Mouse (Mus musculus) CD4-positive, CD25-positive, alpha-beta regulatory T cell, adult 4 months (primary cell): ENCODE measurements around the gene Gm28035. TPM values are rescaled to one million over a fixed set of nuclear protein-coding genes. Genes with fewer than 3 reads are reported as not detected.

Source experiments
- ATAC-seq: one replicate; pipeline ENCODE4 v1.8.0; 2017
- polyA plus RNA-seq, 2 experiments: library from polyadenylated mRNA; unstranded; fragments of 100-300 nt; shearing (Covaris generic); gene quantifications; one replicate each; pipeline ENCODE4 v1.2.1; 2017

Gene Gm28035
- under 1 TPM in 1 of 2 experiments, not detected in 1; 0.25 TPM for polyA plus RNA-seq

DNA sequence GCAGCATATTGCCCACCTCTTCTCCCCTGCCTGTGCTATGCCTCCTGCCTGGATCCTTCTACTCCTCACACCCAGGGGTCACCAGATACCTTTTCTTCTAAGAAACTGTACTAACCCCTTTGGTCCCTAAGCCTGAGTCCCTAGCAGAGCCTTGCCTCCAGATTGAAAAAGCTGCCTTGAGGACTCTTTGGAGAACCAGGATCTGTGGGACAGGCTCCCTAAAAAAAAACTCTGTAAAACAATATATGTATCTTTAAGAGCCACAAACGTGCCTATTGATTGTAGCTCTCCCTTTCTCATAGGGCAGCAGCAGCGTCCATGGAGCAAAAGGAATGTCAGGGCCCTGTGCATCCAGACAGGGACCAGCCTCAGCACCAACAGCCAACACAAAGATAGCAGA, at the start of gene Gm28035:
Gene Gm28035 (plus strand): TSS at position 301 of the 400 bp plus-strand sequence.
- no peak for ATAC-seq

DNA sequence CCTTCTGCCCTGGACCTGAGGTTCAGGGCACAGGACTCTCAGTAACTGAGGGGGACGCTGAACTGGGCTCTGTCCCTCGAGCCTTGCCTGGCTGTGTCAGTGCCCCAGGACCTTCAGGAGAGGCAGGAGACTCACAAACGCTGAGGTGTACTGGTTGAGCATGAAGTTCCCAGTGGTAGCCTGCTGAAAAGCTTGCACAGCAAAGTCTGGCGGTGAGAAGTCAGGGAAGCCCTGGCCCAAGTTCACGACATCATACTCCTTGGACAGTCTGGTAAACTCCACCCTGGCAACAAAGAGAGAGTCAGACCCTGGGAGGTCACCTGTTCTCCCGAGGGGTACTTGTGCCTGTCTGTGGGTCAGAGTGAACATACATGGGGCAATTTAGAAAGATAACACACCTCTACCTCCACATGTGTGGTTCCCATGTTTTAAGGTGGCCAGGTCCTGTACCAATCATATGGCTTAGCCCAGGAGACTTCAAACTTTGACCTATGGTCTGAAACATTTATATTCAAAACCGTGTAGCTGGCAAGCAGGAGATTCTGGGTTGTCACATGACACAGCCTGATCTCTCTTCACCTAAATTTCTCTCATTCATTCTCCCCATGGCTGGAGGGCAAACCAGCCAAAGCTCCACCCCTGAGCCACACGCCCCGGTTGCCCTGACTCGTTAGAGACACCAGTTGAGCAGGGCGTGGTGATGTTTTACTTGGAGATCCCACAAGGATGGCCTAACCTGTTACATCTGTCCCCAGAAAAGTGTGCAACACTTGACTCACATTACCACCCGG, 48.4 kb upstream of the Gm28035 start:
- no peak for ATAC-seq

DNA sequence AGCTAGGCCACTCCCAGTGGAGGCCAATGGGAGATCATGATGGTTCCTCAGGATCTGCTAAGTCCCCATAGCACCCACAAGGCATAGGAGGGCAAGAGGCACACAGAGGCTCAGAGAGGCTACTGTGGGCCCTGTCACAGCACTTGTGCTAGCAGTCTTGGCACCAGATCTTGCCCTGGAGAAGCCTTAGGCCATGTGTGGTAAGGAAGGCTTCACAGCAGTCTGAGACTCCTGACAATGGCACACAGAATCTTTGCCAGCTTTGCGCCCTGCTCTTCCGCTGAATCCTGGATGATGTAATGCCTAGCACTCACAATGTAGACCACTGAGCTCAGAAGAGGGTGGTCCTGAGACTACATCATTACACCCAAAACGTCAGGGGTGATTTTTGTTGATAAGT, 45.7 kb upstream of the Gm28035 start:
- ATAC-seq, result no peak

DNA sequence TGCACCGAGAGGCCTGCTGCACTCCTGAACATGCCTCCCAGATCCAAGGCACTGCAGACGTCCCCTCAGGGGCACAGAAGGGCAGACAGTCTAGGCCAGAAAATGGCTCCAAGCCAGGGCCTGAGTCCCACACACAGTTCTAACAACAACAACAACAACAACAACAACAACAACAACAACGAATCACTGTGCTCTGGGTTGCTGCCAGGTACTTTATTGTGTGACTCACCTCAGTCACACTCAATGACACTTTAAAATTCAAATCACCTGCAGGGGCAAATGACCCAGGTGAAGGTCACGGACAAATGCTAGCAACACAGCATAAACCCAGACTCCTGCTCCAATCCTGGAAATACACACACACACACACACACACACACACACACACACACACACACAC, 42.3 kb upstream of the Gm28035 start:
- no peak for ATAC-seq

DNA sequence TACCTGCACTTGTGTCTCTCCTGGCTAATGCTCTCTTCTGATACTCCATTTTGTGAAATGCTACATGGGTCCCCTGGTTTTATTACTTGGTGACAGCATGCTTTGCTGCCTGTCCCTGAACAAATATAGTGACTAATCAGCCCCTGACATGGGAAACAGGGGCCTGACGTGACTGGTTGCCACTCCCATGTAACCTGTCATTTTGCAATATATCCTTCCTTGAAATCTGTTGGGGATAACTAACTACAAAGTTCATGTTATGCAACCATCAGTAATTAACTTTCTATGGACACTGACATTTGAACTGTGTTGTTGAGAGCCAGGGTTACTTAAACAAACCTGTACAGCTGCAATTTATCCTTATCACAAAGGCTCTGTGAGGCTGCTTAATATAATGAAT, 40.4 kb upstream of the Gm28035 start:
- ATAC-seq, result no peak

DNA sequence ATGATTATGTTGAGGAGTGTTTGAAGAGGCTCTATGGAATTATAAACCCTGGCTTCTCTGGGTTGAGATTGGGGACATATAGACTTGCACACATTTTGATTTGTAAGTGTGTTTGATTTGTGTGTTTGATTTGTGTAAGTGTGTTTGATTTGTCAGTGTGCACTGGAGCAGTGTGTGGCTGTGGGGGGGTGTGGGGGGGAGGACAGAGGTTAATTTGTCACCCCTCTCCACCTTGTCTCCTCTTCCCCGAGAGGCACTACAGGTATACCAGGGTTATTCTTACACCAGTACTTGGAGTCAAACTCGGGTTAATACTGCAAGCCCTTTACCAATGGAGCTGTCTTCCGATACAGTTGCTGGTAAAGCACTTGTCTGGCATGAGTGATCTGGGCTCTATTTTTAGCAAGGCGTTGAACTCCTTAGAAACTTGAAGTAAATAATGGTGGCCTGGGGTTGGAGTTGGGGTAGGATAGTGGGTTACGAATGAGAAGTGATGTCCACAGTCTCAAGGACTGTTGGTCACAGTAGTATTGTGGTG, 39.9 kb upstream of the Gm28035 start:
- ATAC-seq, result no peak

DNA sequence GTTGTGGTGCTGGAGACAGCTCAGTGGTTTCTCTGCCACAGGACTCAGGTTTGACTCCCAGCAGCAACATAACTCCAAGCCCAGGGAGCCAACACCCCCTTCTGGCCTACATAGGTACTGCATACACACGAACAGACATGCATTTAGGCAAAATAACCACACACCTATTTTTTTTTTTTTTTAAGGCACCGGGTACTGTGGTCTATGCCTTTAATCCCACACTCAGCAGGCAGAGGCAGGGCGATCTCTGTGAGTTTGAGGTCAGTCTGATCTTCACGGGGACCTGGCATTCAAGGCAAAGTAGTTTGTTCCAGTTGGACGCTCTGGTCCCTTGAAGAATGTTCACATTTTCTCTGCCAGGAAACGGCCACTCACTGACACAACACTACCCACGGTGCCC, 36.9 kb upstream of the Gm28035 start:
- ATAC-seq, result no peak

DNA sequence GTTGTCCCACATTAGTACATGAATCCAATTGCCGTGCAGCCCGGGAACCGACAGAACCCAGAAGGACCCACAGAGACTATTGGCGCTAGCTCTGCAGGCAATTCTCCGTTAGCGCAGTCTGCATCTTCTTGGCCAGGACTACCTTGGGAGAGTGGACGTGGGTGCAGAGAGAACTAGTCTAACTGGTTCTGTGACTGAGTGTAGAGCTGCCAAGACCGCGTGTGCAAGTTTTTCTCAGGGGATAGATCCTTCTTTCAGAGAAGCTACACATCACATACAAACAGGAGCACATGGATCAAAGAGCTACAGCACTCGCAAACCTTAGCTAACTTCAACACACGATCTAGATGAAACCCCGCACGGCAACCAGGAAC, 35.1 kb upstream of the Gm28035 start:
- ATAC-seq, result peak; percentile 21

DNA sequence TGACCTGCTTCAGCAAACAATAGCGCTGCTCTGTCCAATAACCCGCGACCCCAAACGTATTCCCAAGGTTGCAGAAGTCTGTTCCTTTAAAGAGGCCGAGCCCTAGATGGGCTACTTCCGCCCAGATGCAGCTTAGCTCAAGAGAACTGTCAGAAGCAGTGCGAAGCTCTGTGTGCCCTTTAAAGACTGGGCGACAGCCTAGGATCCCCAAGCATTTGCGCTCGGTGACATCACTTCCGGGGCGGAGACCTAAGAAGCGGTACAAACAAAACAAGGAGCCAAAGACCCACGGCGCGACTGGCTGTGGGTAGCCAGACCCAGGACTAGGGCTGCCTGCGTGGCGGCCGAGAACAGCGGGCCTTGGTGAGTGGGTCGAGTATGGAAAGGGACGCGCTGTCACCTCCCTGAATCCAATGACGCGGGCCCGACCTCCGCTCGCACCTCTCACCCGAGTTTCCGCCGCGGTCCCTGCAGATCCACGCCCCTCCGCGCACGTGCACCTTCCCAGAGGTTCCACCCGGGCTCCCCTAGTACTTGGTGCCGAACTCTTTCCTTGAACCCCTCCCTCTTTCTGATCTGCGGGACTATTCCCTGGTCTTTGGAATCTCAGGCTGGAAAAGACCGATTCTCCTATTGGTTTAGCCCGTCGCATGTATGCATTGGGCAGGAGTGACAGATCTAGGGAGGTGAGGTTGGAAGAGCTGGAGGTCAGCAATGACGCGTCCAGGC, 34.6 kb upstream of the Gm28035 start, which contains the start of gene Kyat1:
Gene Kyat1 (minus strand): TSS at position 219 of the 729 bp plus-strand sequence.
- peak; percentile 99 for ATAC-seq

DNA sequence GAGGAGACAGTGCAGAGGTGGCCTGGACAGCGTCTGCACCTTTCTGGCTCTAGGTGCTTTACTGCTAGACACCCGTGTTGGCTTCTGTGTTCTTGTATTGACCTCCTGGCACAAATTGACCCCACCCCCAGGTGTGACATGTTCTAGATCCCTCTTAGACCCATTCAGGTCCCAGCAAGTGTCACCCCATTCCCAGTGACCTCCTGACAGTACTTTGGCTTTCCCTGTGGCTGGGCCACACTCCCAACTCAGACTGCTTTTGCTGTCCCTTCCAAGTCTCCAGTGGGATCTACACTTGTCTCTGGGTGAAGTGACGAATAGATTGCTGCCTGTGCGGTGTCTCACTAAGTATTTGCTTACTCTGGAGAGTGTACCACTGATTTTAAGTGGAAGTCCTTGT, 33.0 kb upstream of the Gm28035 start:
- no peak for ATAC-seq

DNA sequence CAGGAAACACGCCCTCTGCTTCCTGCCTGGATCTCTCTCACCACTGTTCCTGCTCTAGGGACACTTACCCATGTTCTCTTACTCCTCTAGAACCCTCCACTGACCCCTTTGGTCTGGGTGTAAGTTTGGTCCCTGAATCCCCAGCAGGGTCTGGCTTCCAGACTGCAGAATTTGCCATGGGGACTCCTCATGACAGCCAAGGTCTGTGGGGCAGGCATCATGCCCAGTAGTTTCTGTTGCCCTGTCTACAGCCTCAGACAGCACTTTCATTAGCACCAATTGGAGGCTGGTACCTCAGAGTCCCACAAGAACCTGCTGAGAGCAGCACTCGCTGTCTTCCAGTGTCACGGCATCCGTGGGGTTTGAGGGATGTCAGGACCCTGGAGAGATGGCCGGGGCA, 32.5 kb upstream of the Gm28035 start:
- ATAC-seq, result no peak

DNA sequence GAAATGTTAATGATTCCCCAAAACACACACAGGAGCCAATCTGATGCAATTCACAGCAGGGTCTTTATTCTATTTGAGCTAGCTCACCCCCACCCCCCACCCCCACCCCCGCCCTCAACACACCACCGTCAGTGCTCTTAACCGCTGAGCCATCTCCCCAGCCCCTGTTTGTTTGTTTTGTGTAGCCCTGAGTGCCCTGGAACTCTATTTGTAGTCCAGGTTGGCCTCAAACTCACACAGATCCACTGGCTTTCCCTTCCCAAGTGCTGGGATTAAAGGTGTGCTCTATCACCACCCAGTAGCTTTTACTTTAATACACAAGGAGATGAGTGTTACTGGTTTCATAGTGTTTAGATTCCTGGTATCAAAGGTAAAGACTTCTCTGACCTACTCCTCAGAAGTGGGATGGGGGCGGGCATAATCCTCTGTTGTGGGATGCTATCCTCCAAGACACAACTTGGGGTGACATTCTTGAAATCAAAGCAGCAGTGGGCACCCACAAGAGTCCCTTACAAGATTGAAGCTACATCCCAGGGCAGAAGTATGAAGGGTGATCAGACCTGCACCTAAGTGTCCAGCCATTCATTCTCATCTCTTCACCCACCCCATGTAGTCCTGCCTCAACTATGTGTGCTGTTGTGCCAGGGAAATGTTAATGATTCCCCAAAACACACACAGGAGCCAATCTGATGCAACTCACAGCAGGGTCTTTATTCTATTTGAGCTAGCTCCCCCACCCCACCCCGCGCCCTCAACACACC, 28.8 kb upstream of the Gm28035 start:
- no peak for ATAC-seq

DNA sequence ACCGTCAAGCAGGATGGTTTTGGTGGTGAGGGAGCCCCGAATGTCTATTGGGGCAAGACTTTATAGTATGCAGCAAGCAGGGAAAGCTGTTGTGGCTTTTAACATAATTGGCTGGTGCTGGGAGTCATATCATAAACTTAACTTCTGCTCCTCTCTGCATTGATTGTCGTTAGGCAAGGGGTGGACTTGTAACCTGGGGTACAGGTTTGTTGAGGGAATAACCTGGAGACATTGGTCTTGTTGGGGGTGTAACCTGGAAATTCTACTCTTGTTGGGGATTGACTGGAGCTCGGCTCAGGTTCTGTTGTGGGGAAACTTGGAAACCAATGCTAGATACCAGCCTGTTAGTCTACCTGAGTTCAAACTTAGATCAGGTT, 28.2 kb upstream of the Gm28035 start:
- ATAC-seq, result no peak

DNA sequence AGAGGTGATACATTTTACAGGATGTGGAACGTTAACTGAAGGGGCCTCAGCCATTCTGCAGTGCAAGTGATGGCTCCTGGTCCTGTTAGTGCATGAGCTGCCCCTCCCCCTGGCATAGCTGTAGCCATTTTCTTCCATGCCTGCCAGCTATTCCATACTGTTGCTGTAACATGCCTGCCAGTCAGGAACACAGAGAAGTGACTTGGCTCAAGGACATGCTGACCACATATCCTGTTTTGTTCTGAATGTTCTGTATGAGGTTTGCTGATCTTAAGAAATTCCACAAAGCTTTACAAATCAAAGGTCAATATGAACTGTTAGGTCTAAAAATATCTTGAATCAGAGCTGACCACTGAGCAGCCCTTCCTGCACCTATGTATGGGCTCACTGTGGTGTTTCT, 27.4 kb upstream of the Gm28035 start:
- ATAC-seq, result no peak

DNA sequence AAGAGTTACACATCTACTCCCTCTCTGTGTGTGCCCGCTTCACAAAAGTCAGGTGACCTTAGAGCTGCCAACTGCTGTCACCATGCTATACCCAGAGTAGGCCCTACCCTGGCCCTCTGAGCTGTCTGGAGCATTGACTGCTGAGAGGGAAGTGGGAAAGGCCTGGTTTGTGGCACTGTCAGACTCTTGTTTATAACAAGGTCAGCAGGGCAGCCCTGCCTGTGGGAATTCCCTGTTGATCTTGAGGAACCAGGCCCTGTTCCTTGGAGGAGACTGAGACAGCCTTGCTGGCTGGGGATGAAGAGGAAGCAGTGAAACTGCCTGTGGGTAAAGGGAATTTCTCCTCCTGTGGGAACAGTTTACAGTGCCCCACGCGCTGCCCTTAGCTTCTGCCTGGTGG, 25.6 kb upstream of the Gm28035 start:
- ATAC-seq, result no peak

DNA sequence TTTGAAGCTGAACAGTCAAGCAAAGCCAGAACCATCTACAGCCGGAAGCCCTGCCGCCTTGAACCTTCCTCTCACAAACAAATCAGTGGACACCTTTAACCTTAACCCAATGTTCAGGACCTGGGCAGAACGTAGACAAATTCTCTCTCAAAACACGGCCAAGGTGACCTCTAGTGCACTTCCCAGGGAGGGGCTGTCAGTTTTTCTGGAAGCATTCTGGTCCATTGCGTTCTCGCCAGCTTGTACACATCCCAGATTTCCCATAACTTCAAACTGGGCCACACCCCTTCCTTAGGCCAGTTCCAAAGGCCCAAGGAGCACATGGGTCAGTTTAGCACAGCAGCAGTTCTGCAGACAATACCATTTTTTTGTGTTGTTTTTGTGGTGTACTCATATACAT, 24.9 kb upstream of the Gm28035 start:
- ATAC-seq, result no peak

DNA sequence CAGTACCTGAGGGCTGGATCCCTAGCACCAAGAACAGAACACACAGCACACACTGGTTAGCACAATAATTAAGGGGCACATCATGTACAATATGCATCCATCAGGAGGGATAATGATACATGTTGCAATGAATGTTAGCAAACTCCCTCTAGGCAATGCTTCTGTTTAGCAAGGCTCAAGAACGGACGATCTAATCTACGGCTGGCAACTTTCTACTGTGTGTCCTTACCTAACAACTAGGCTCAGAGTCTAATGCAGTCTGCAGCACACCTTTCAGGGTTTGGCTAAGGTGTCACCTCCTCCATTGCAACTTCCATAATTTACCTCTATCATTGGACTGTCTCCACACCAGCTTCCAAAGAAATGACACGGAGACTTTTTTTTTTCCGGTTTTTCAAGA, 24.1 kb upstream of the Gm28035 start:
- ATAC-seq, result no peak

DNA sequence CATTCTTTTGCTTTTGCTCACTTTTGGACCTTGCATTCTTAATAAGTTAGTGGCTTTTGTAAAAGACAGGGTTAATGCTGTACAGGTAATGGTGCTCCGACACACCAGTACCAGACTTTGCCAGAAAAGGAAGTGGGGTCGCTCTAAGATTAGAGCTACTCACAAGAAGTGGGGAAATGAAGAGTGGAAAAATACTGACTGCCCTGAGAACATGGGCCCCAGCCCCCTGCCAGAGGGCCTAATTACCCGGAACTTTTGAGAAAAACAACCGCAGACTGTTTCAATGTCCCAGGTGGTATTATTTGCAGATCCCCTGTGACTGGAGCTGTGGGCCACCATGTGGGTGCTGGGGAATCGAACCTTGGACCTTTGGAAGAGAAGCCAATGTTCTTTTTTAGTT, 4.8 kb upstream of the Gm28035 start:
- ATAC-seq, result no peak

DNA sequence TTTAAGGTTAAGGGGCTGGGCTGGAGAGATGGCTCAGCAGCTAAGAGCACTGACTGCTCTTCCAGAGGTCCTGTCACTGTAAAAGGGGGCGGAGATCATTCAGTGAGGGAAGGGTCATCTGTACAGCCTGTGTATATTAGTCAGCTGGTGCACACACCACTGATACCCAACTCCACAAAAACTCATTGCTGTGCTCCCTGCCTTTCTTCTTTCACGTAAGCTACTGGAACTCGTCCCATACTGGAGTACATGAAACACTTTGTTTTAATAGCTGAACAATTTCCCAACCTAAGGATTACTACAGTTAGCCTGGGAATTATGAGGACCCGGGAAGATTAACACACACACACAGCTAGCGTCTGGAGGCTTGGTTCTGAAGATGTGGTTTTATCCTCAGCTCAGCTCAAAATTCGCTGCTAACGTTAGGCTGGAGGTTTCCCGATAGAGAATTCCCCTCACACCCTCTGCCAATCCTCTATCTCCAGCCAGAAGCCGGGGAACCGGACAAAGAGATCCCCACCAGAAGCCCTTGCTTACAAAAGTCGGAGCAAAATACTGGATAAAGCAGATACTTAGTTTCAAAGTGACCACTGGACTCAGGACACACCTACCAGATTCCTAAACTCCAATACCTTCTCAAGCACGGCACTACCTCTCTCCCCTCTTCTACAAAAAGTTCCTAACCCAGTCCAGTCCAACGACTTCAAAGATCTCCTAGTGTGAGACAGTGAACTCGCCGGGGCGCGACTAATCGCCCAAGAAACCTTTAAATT, 3.8 kb upstream of the Gm28035 start:
- no peak for ATAC-seq

DNA sequence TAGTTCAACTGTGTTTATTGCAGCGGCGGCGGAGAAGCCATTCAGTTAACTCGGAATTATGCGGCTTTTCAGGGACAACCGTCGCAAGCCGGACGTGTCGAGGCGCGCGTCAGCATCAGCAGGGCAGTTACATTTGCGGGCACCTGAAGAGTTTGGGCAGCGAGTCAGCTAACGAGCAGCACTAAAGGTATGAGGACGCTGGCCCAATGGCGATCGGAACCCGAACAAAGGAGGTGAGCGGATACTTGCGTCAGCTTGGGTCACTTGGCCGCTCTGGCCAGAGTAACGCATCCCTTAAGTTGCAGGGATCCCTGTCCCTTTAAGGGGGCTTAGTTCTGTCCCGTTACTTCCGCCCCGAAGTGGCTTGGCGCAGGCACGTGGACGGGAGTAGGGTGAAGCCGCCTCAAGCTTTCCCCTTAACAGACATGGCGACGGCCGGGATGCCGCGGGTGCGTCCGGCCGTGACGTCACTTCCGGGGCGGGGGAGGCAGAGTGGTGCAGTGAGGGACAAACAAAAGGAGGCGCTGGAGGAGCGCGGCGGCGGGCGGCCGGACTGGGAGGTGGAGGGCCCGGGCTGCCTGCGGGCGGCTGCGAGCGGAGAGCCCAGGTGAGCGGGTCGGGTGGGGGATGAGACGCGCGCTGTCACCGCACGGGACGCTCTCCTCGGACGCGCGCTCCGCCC, 3.0 kb upstream of the Gm28035 start, which contains the start of gene Lrrc8a:
Gene Lrrc8a (plus strand): TSS at position 517 of the 682 bp plus-strand sequence.
- peak; percentile 96 for ATAC-seq

DNA sequence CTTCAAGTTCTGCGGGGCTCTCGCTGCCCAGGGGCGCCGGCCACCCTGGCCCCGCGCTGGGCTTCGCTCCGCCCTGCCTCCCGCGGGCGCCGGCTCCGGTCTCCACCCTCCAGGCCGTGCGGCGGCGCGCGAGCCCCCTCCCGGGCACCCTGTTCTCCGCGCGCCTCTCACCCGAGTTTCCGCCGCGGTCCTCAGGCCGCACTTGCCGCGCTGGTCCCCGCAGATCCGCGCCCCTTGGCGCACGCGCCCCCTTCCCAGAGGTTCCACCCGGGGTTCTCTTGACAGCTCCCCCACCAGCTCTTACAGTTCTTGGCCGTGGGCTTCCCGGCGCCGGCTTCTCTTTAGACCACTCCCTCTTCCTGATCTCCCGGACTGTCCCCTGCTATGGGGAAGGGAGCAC, 2.5 kb upstream of the Gm28035 start:
- peak; percentile 35 for ATAC-seq
